Comparison of ENCODE assay signal across 9 mouse cellular contexts in genomic region chr6:29214245-29214644, GRCm38 (mm10). TPM values are rescaled to one million over a fixed set of nuclear protein-coding genes. Genes with fewer than 3 reads are reported as not detected.
DNase-seq lines count a peak whose midpoint lies in the region; ATAC-seq and TF ChIP-seq lines count a peak whose summit lies in the region.
"Had no signal": no experiment of that assay in that cellular context is flagged by ENCODE, and none has a peak within 500 bp of the region (broad histone marks: within the 10 kb centered on the region; RNA-seq: fewer than 3 reads in every experiment).

No protein-coding gene starts in this region.

- no peak for ATAC-seq in intestine, postnatal 0 days

- H3K27ac ChIP-seq in intestine, postnatal 0 days (ENCODE audit: low read depth, low read length) = no peak overlapping the region
- H3K27ac ChIP-seq: limb, embryonic 12.5 days had no signal

- no peak overlapping the region for H3K9ac ChIP-seq in intestine, postnatal 0 days (ENCODE audit: low read depth, low read length)
- H3K9ac ChIP-seq: limb, embryonic 12.5 days had no signal

- peak; percentile 17 for TF ChIP-seq CTCF in intestine, postnatal 0 days (IDR thresholded peaks at IDR 0.05; ENCODE audit: low read depth)

- H3K27me3 ChIP-seq in intestine, postnatal 0 days (replicated peaks; ENCODE audit: control insufficient read depth, insufficient read depth, low read length) = no peaks in the 10 kb centered on the region

- WGBS in intestine, postnatal 0 days = 7% methylated on average over 1 of the region's 1 CpGs

- peaks cover 4% of the 10 kb centered on the region; the same call in 1 of the 2 replicates for H3K4me1 ChIP-seq in intestine, postnatal 0 days (replicated peaks; ENCODE audit: control insufficient read depth, insufficient read depth, low read length)

- no peak overlapping the region for H3K4me3 ChIP-seq in intestine, postnatal 0 days (ENCODE audit: low read depth, low read length)
- H3K4me3 ChIP-seq: limb, embryonic 12.5 days had no signal

- H3K4me2 ChIP-seq in intestine, postnatal 0 days (replicated peaks; ENCODE audit: low read depth) = no peak overlapping the region
- H3K4me2 ChIP-seq: limb, embryonic 12.5 days had no signal

- peak; percentile 53 to 83 for DNase-seq in heart, adult 18-20 months
- DNase-seq in heart, postnatal 25 days (ENCODE audit: low spot score) = no peak
- peak; percentile 65 for DNase-seq in embryo, embryonic 11 days
- DNase-seq in neural tube, embryonic 10.5 days (ENCODE audit: extremely low spot score, low spot score) = peak; percentile 40
- DNase-seq in testis, postnatal 14 days (ENCODE audit: low spot score) = no peak
- no peak for DNase-seq in right cerebral cortex, adult 2 months (ENCODE audit: low spot score in 2 of 2)
- DNase-seq in urinary bladder, postnatal 14 days (ENCODE audit: low spot score) = no peak

- intact Hi-C loops in heart, postnatal 25 days (cut with DNase I) = no loop called here

- H3K9me3 ChIP-seq in intestine, postnatal 0 days (ENCODE audit: control insufficient read depth) = no peaks in the 10 kb centered on the region
- H3K9me3 ChIP-seq: limb, embryonic 12.5 days had no signal

- no peaks in the 10 kb centered on the region for H3K36me3 ChIP-seq in intestine, postnatal 0 days (ENCODE audit: control insufficient read depth, insufficient read depth)
- H3K36me3 ChIP-seq: limb, embryonic 12.5 days had no signal

RNA-seq across cellular contexts. Expression of gene Impdh1, which starts 1.9 kb away (rescaled TPM):
- total RNA-seq in heart, adult 18-20 months (2021) = 10 to 100 TPM; 18.8 to 19.6 TPM
- 10 to 100 TPM; 22.7 to 23.0 TPM for total RNA-seq in heart, postnatal 25 days (2021)
- polyA plus RNA-seq in intestine, postnatal 0 days (2015; fragmentation: Nextera tagmentation; extraction: Ambion mirVana) = 10.6 and 11.7 TPM in 2 replicates

RNA-seq across cellular contexts. Expression of gene Prrt4, which starts 34.9 kb away (rescaled TPM):
- 1 to 10 TPM; 1.3 to 1.7 TPM for total RNA-seq in heart, adult 18-20 months (2021)
- 1 to 10 TPM; 3.1 to 3.6 TPM for total RNA-seq in heart, postnatal 25 days (2021)
- polyA plus RNA-seq in intestine, postnatal 0 days (2015; fragmentation: Nextera tagmentation; extraction: Ambion mirVana) = 0.23 and 0.29 TPM in 2 replicates

RNA-seq across cellular contexts. Expression of gene Rbm28, which starts 49.4 kb away (rescaled TPM):
- 10 to 100 TPM; 16.2 to 19.5 TPM for total RNA-seq in heart, adult 18-20 months (2021)
- total RNA-seq in heart, postnatal 25 days (2021) = 10 to 100 TPM; 18.3 to 18.4 TPM
- polyA plus RNA-seq in intestine, postnatal 0 days (2015; fragmentation: Nextera tagmentation; extraction: Ambion mirVana) = 9.8 and 12.2 TPM in 2 replicates

RNA-seq across cellular contexts. Expression of gene Hilpda, which starts 58.0 kb away (rescaled TPM):
- 1 to 10 TPM; 4.6 to 5.9 TPM for total RNA-seq in heart, adult 18-20 months (2021)
- 1 to 10 TPM; 5.8 to 6.6 TPM for total RNA-seq in heart, postnatal 25 days (2021)
- 20.7 and 27.2 TPM in 2 replicates for polyA plus RNA-seq in intestine, postnatal 0 days (2015; fragmentation: Nextera tagmentation; extraction: Ambion mirVana)

Comparison
In these comparisons a context has a peak if more than half of its experiments do, and no peak if none do; other contexts are left out.
1. DNase-seq: peak in heart, adult 18-20 months (2 of 2), embryo, embryonic 11 days (single experiment) and neural tube, embryonic 10.5 days (single experiment); none in heart, postnatal 25 days (single experiment), testis, postnatal 14 days (single experiment), right cerebral cortex, adult 2 months (0 of 2) and urinary bladder, postnatal 14 days (single experiment).